ENCODE assay signal across 8 mouse cellular contexts in the genomic region with DNA sequence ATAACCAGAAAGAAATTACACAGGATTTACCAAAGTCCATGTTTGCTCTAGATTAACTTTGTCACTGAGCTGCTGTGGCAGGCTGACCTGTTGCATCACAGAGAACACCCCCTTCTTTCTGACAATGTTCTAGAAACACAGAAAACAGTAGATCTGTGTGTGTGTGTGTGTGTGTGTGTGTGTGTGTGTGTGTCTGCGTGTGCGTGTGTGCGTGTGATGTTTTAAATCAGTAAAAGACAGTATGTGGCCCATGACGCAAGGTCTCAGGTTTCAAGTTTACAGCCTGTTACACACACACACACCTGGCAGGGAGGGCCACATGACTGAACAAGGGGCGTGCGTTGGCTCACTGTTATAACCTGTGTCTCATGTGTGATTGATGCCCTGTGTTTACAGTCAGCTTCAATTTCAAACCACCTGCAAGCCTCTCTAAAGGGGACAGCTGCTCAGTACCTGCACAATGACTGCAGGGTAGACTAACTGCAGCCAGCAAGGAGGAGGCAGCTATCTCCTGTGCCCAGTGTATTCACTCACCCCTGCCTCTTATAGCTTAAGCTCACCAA. TPM values are rescaled to one million over a fixed set of nuclear protein-coding genes. Genes with fewer than 3 reads are reported as not detected.
DNase-seq lines count a peak whose midpoint lies in the region; ATAC-seq and TF ChIP-seq lines count a peak whose summit lies in the region.

No protein-coding gene starts in this region.

- 0 out of 2 replicates have a peak overlapping the region, but pooled peaks have one; percentile 62 for H3K9ac ChIP-seq in hindbrain, postnatal 0 days (replicated peaks; ENCODE audit: low read length)
- H3K9ac ChIP-seq in liver, embryonic 11.5 days (ENCODE audit: low read depth, low read length) = peak overlapping the region; percentile 88
- peak overlapping the region; percentile 65; the same call in 1 of the 2 replicates for H3K9ac ChIP-seq in neural tube, embryonic 12.5 days

- peaks cover 23% of the 10 kb centered on the region for H3K27me3 ChIP-seq in embryonic facial prominence, embryonic 10.5 days (replicated peaks; ENCODE audit: low read depth, poor library complexity, severe bottlenecking)
- H3K27me3 ChIP-seq in hindbrain, postnatal 0 days (ENCODE audit: insufficient read depth, low read length) = no peaks in the 10 kb centered on the region
- H3K27me3 ChIP-seq in liver, embryonic 11.5 days (replicated peaks; ENCODE audit: control insufficient read depth, insufficient read depth, low read length) = no peaks in the 10 kb centered on the region
- H3K27me3 ChIP-seq in neural tube, embryonic 12.5 days (replicated peaks) = no peaks in the 10 kb centered on the region

- DNase-seq in adrenal gland, adult 8-10 months = peak; percentile 7
- no peak for DNase-seq in adrenal gland, postnatal 36 days
- DNase-seq in embryonic facial prominence, embryonic 10.5 days (ENCODE audit: low spot score) = no peak
- DNase-seq in hindbrain, postnatal 0 days (ENCODE audit: low spot score) = no peak
- DNase-seq in liver, embryonic 11.5 days (ENCODE audit: low spot score) = no peak
- no peak for DNase-seq in cerebellum, adult 18-20 months
- no peak for DNase-seq in testis, postnatal 14 days (ENCODE audit: low spot score)

- 65% methylated on average over 6 of the region's 6 CpGs for WGBS in embryonic facial prominence, embryonic 10.5 days
- 72% methylated on average over 6 of the region's 6 CpGs for WGBS in hindbrain, postnatal 0 days
- WGBS in liver, embryonic 11.5 days = 47% methylated on average over 6 of the region's 6 CpGs
- 71% methylated on average over 6 of the region's 6 CpGs for WGBS in neural tube, embryonic 12.5 days

- H3K4me1 ChIP-seq in embryonic facial prominence, embryonic 10.5 days = peaks cover 21% of the 10 kb centered on the region
- H3K4me1 ChIP-seq in hindbrain, postnatal 0 days (ENCODE audit: insufficient read depth, low read length) = no peaks in the 10 kb centered on the region
- H3K4me1 ChIP-seq in liver, embryonic 11.5 days (replicated peaks; ENCODE audit: control insufficient read depth, insufficient read depth, low read length) = peaks cover 14% of the 10 kb centered on the region
- H3K4me1 ChIP-seq in neural tube, embryonic 12.5 days = peaks cover 9% of the 10 kb centered on the region; the same call in 1 of the 2 replicates

- H3K4me3 ChIP-seq in embryonic facial prominence, embryonic 10.5 days = peak overlapping the region; percentile 84
- peak overlapping the region; percentile 80 for H3K4me3 ChIP-seq in hindbrain, postnatal 0 days (ENCODE audit: low read length)
- peak overlapping the region; percentile 92 for H3K4me3 ChIP-seq in liver, embryonic 11.5 days (ENCODE audit: low read depth, low read length)
- H3K4me3 ChIP-seq in neural tube, embryonic 12.5 days = peak overlapping the region; percentile 76; the same call in 1 of the 2 replicates

- H3K27ac ChIP-seq in embryonic facial prominence, embryonic 10.5 days (replicated peaks) = no peak overlapping the region
- H3K27ac ChIP-seq in hindbrain, postnatal 0 days = no peak overlapping the region
- peak overlapping the region; percentile 54; the same call in 1 of the 2 replicates for H3K27ac ChIP-seq in liver, embryonic 11.5 days (ENCODE audit: low read depth, low read length)
- no peak overlapping the region for H3K27ac ChIP-seq in neural tube, embryonic 12.5 days

- peak overlapping the region; percentile 99 for H3K4me2 ChIP-seq in hindbrain, postnatal 0 days (ENCODE audit: low read depth, low read length)
- peak overlapping the region; percentile 88 for H3K4me2 ChIP-seq in liver, embryonic 11.5 days
- H3K4me2 ChIP-seq in neural tube, embryonic 12.5 days (replicated peaks) = peak overlapping the region; percentile 99

- no peaks in the 10 kb centered on the region for H3K9me3 ChIP-seq in embryonic facial prominence, embryonic 10.5 days
- no peaks in the 10 kb centered on the region for H3K9me3 ChIP-seq in hindbrain, postnatal 0 days (ENCODE audit: low read length)
- no peaks in the 10 kb centered on the region for H3K9me3 ChIP-seq in liver, embryonic 11.5 days (ENCODE audit: control insufficient read depth, low read length)
- H3K9me3 ChIP-seq in neural tube, embryonic 12.5 days = no peaks in the 10 kb centered on the region

- no peak for TF ChIP-seq CTCF in hindbrain, postnatal 0 days (IDR thresholded peaks at IDR 0.05; ENCODE audit: low read depth)

- H3K36me3 ChIP-seq in embryonic facial prominence, embryonic 10.5 days (replicated peaks) = no peaks in the 10 kb centered on the region
- H3K36me3 ChIP-seq in hindbrain, postnatal 0 days (ENCODE audit: insufficient read depth, low read length) = no peaks in the 10 kb centered on the region
- H3K36me3 ChIP-seq in liver, embryonic 11.5 days (ENCODE audit: control insufficient read depth, insufficient read depth, low read length) = no peaks in the 10 kb centered on the region
- no peaks in the 10 kb centered on the region for H3K36me3 ChIP-seq in neural tube, embryonic 12.5 days

- no peak for ATAC-seq in hindbrain, postnatal 0 days
- ATAC-seq in liver, embryonic 11.5 days (replicated peaks; ENCODE audit: low FRiP score) = peak; percentile 15; the same call in 1 of the 2 replicates
- no peak for ATAC-seq in neural tube, embryonic 12.5 days (ENCODE audit: low FRiP score, low read depth)

RNA-seq across cellular contexts. Expression of a gene that starts 2.7 kb away (rescaled TPM):
- total RNA-seq in adrenal gland, adult 8-10 months (2022) = 100 to 1,000 TPM in 2 of 4 experiments, 10 to 100 TPM in 2; 21.9 to 151 (median 82.6) TPM
- total RNA-seq in adrenal gland, postnatal 36 days (2021) = 100 to 1,000 TPM in 1 of 2 experiments, 10 to 100 TPM in 1; 28.4 to 160 TPM
- polyA plus RNA-seq in embryonic facial prominence, embryonic 10.5 days (2016; fragmentation: Nextera tagmentation; extraction: Ambion mirVana) = 1.7 and 1.9 TPM in 2 replicates
- total RNA-seq in hindbrain, postnatal 0 days (2014; rRNA removed) = 15.1 and 16.1 TPM in 2 replicates
- polyA plus RNA-seq in hindbrain, postnatal 0 days (2015; fragmentation: Nextera tagmentation; extraction: Ambion mirVana) = 4.2 and 4.3 TPM in 2 replicates
- polyA plus RNA-seq in liver, embryonic 11.5 days (2014; fragmentation: Nextera tagmentation; extraction: Ambion mirVana) = 12.6 and 12.9 TPM in 2 replicates
- polyA plus RNA-seq in neural tube, embryonic 12.5 days (2016; fragmentation: Nextera tagmentation; extraction: Ambion mirVana) = 3.3 and 4.5 TPM in 2 replicates
